Mouse (Mus musculus) G1E (cell line): ENCODE data around the gene Ret. TPM values are rescaled to one million over a fixed set of nuclear protein-coding genes. Genes with fewer than 3 reads are reported as not detected.
A peak's percentile ranks its signal among the peaks of the same experiment; 100 is the strongest.

Source experiments
- ATAC-seq: 2 replicates; pipeline ENCODE4 v1.8.0; 2016; ENCODE audit warnings: mild to moderate bottlenecking; ENCODE audit not compliant: insufficient number of reproducible peaks, poor library complexity, low FRiP score, severe bottlenecking; ENCODE audit errors: extremely low read depth
- DNase-seq: peaks from one replicate; pipeline ENCODE4 v3.0.0; 2012; ENCODE audit warnings: low spot score
- H3K27me3 ChIP-seq: 2 replicates; pipeline ENCODE4 v1.6.1; 2012; ENCODE audit warnings: mild to moderate bottlenecking, low read length, inconsistent platforms; ENCODE audit not compliant: insufficient read depth
- H3K36me3 ChIP-seq: replicated peaks from 2 replicates; pipeline ENCODE3; 2012; ENCODE audit warnings: mild to moderate bottlenecking, inconsistent platforms
- H3K4me1 ChIP-seq: 2 replicates; pipeline ENCODE4 v1.6.1; 2012; ENCODE audit warnings: low read depth, low read length, inconsistent platforms, mixed read lengths; ENCODE audit not compliant: insufficient read depth
- H3K4me3 ChIP-seq: 2 replicates; pipeline ENCODE4 v1.5.1; 2012; ENCODE audit warnings: low read depth, mild to moderate bottlenecking, inconsistent platforms, low read length, moderate library complexity, mixed read lengths
- H3K9me3 ChIP-seq: replicated peaks from 2 replicates; pipeline ENCODE4 v1.6.1; 2012; ENCODE audit warnings: inconsistent platforms
- CTCF ChIP-seq: IDR thresholded peaks from 2 replicates; pipeline ENCODE4 v1.5.1; 2012; ENCODE audit warnings: low read depth, low read length, inconsistent platforms, mixed read lengths
- GATA1 ChIP-seq: IDR thresholded peaks from 2 replicates; pipeline ENCODE4 v1.6.1; 2012; ENCODE audit warnings: borderline replicate concordance, low read length, inconsistent platforms, mixed read lengths
- GATA2 ChIP-seq: IDR thresholded peaks from 2 replicates; pipeline ENCODE4 v1.6.1; 2012; ENCODE audit warnings: low read depth, low read length, inconsistent platforms, borderline replicate concordance
- POLR2AphosphoS5 ChIP-seq: IDR thresholded peaks from 2 replicates; pipeline ENCODE4 v1.6.1; 2012; ENCODE audit warnings: low read depth, low read length, inconsistent platforms; ENCODE audit not compliant: insufficient replicate concordance
- TAL1 ChIP-seq: conservative IDR thresholded peaks from 2 replicates; pipeline ENCODE4 v1.6.1; 2012; ENCODE audit warnings: low read depth, low read length, inconsistent platforms, mixed read lengths
- polyA plus RNA-seq: library from polyadenylated mRNA; stranded (reverse); fragments of >175 nt; gene quantifications from 2 replicates; pipeline ENCODE4 v1.2.3, GENCODE M21; 2012
- total RNA-seq, 2 experiments: library from RNA; stranded (forward) in 1 of 2; stranded (reverse) in 1 of 2; fragments of 200-1000 nt in 1 of 2; fragments of >200 nt in 1 of 2; fragmentation: Nextera tagmentation in 1 of 2; gene quantifications; 2 replicates each; pipeline ENCODE4 v1.2.3; 2014 to 2017

Gene Ret
- total and polyA plus RNA-seq, 3 experiments = 0.05 TPM; not detected in 2

DNA sequence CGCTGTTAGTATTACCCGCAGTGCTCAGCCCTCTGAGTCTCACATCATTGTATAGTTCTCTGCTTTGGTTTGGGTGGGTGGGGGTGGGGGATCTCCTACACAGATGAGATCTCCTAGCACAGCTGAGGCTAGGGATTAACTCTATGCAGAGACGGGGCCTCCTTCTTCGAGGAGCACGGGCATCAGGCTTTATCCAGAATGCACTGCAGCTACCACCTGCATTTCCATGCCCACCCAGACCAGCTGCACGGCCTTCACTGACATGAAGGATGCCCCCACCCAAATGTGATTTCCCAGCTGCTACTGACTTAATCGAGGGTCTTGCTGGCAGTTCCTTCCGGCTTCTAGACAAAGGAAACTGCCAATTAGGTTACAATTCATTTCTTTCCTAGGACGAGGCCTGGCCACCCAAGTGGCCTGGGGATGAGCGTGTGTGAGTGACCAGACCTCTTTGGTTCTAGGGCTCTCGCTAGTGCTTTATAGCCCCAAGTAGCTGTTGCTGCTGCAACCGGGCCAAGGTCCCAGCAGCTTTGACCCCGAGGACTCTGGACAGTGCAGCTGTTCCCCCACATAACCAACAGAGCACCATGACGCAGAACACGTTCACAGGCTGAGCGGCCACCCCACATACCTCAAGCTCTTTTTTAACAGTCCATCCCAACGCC lies 10.8 kb downstream of the Ret start:
- Histone ChIP-seq H3K36me3 (no peaks in the 10 kb centered on the region), H3K4me1 (no peaks in the 10 kb centered on the region), H3K9me3 (no peaks in the 10 kb centered on the region), H3K27me3 (no peaks in the 10 kb centered on the region), H3K4me3 (no peak overlapping the region)
- no peak for ATAC-seq
- TF ChIP-seq TAL1 = no peak
- TF ChIP-seq GATA2 = no peak
- no peak for TF ChIP-seq CTCF
- no peak for TF ChIP-seq POLR2AphosphoS5
- no peak for TF ChIP-seq GATA1
- no peak for DNase-seq

DNA sequence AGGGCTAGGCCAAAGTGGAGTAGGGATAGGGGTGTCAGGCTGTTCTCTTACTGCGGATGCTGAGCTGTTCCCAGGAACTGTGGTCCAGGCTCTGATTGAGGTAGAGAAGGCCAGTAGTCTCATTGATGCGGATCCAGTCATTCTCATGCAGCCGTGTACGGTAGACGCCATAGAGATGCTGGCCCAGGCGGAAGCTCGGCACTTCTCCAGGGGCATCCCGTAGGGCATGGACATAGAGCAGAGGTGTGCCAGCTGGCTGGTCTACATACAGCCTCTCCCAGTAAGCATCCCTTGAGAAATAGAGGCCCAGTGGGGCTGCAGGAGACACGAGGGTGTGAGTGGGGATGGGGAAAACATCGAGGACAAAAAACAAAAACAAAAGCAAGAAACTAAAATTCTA lies 13.4 kb downstream of the Ret start:
- no peak for TF ChIP-seq POLR2AphosphoS5
- TF ChIP-seq GATA1 = no peak
- no peak for TF ChIP-seq CTCF
- TF ChIP-seq GATA2 = no peak
- TF ChIP-seq TAL1 = no peak
- peaks cover 3% of the 10 kb centered on the region; the same call in 1 of the 2 replicates for H3K4me1 ChIP-seq
- DNase-seq (no peak), ATAC-seq (no peak)
- H3K36me3 ChIP-seq = no peaks in the 10 kb centered on the region
- no peaks in the 10 kb centered on the region for H3K27me3 ChIP-seq
- no peaks in the 10 kb centered on the region for H3K9me3 ChIP-seq
- H3K4me3 ChIP-seq = no peak overlapping the region

DNA sequence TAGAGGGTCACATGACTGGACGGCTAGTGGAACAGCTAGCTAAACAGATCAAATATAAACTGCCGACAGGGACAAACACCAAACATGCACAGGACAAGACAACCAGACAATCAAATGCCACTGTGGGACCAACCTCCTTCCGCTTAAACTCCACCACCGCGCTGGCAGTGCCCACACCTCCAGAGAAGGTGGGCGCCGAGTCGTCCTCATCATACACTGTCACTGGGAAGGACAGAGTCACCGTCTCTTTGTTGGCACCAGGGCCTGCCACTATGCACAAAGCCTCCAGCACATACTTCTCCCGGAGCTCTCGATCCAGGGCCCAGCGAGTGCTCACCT lies 17.5 kb downstream of the Ret start:
- TF ChIP-seq GATA1 = no peak
- no peak for TF ChIP-seq GATA2
- TF ChIP-seq TAL1 = no peak
- TF ChIP-seq POLR2AphosphoS5 = no peak
- no peak for TF ChIP-seq CTCF
- H3K4me1 ChIP-seq = peaks cover 3% of the 10 kb centered on the region; the same call in 1 of the 2 replicates
- H3K36me3 ChIP-seq = no peaks in the 10 kb centered on the region
- no peak for ATAC-seq
- H3K9me3 ChIP-seq = no peaks in the 10 kb centered on the region
- H3K27me3 ChIP-seq = no peaks in the 10 kb centered on the region
- DNase-seq = no peak
- no peak overlapping the region for H3K4me3 ChIP-seq

DNA sequence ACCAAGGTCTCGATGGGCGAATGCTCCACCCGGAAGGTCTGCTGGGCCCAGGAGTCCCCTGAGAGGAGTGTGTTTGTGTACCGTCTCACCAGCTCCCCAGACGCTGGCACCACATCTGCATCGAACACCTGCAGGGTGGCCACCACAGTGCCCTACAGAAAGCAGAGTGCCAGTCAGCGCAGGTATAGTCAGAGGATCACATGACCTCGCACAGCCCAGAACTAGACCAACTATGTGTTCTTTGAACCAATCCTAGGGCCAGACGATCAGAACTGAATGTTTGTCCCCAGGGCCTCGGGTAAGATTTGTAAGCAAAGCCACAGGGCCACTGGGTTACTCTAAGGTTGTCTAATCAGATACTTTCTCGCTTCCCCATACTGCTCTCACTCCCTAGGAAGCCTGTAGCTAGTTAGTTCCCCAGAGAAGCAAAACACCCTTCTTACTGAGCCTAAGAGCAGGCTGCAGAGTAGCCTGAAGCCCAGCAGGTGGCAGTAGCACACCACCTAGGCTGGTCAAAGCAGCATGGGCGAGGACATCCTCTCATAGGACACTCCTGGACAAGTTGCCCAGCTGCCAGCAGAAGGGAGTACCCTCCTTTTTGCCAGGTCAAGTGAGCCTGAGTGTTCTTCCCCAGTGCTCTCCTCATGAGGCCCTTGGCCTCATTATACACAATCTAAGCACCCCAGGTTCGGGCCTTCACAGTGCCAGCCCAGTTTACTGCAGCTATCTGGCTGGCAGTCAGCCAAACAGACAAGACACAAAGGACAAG lies 18.0 kb downstream of the Ret start:
- Histone ChIP-seq H3K9me3 (no peaks in the 10 kb centered on the region), H3K36me3 (no peaks in the 10 kb centered on the region), H3K4me1 (peaks cover 3% of the 10 kb centered on the region; the same call in 1 of the 2 replicates), H3K27me3 (no peaks in the 10 kb centered on the region), H3K4me3 (no peak overlapping the region)
- peak; percentile 77 for ATAC-seq
- TF ChIP-seq CTCF (peak; percentile 94), POLR2AphosphoS5 (no peak)
- DNase-seq = peak; percentile 78

DNA sequence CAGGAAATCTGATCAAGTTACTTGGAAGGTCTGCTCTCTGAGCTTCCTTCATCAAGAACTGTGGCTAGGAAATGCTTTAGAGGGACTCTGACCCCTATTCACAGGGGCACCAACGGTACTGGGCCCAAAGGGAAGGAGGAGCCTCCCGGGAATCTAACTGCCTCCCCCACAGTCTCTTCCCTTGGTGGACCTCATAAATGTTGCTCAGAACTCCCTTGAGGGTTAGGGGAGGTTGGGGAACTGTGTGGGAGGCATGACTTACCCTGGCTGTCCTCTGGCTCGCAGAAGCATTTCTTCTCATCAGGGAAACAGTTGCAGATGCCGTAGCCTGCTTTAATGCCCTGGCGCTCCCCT lies 23.6 kb downstream of the Ret start:
- TF ChIP-seq TAL1 = no peak
- TF ChIP-seq GATA1 = no peak
- TF ChIP-seq CTCF = no peak
- TF ChIP-seq POLR2AphosphoS5 = no peak
- TF ChIP-seq GATA2 = no peak
- no peaks in the 10 kb centered on the region for H3K36me3 ChIP-seq
- ATAC-seq (no peak), DNase-seq (no peak)
- no peaks in the 10 kb centered on the region; the same call in 1 of the 2 replicates for H3K4me1 ChIP-seq
- no peaks in the 10 kb centered on the region for H3K9me3 ChIP-seq
- H3K4me3 ChIP-seq = no peak overlapping the region
- H3K27me3 ChIP-seq = peaks cover 2% of the 10 kb centered on the region; the same call in 1 of the 2 replicates

DNA sequence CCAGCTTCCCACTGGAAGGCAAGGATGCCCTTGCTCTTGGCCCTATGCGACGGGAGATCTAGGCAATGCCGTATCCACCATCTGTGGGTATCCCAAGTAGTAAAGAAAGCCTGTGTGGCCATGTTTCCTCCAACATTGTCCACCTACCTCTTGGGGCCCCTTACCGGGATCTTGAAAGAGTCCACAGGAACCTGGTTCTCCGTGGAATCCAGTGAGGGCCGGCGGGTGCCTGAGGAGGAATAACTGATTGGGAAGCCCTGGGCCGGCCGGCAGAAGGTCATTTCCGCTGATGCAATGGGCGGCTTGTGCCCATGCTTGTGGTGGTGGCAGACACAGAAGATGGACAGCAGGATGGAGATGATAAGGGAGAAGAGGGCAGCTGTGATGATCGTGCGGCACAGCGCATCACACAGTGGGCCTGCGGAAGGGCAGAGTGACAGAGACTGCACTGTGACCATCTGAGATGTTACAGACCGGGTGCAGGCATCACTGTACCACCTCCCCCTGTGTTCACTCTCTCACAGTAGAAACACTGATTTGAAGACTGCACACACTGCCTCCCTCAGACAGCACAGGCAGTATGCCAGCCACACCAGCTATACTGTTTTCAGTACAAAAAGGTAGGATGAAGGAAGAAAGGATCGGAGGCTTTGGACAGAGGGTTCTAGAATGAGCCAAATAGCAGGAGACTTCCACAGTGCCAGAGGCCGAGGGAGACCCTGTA lies 24.1 kb downstream of the Ret start:
- Histone ChIP-seq H3K4me3 (no peak overlapping the region), H3K27me3 (peaks cover 2% of the 10 kb centered on the region; the same call in 1 of the 2 replicates), H3K9me3 (no peaks in the 10 kb centered on the region), H3K36me3 (no peaks in the 10 kb centered on the region), H3K4me1 (no peaks in the 10 kb centered on the region; the same call in 1 of the 2 replicates)
- ATAC-seq (no peak), DNase-seq (no peak)
- TF ChIP-seq GATA1 (no peak), POLR2AphosphoS5 (no peak), TAL1 (no peak), CTCF (no peak), GATA2 (no peak)
